Mouse (Mus musculus): ENCODE measurements around the gene Polr2j.

DNA sequence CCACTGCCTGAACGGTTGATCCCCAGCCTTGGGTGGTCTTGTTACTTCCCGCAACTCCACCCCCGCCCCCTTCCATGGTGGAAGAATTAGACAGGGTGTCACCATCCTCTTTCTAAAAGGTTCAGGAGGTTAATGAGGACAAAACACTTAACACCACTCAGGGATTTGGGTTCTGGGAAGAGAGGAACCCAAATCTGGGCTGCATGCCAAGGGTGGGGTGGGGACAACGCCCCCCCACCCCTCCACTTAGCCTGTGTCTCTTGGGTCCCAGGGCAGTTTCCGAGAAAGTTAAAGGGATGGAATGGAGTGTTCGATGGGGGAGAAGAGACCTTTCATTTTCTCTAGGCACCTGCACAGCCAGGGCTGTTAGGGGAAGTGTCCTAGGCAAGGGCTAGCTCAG, 43.4 kb upstream of the Polr2j start:
- no peak for TF ChIP-seq CTCF (IDR thresholded peaks at IDR 0.05; ENCODE audit: low read depth)
- no peak for TF ChIP-seq EP300 (optimal IDR thresholded peaks at IDR 0.05)
